Mouse (Mus musculus): ENCODE measurements at regions not wholly inside any gene's neighbourhood (a gene's known extent, or its start where the extent isn't known, plus 50 kb on each side); places are given as distances from the start of the nearest gene placed in this dataset.
"Not testable (repeated sequence)": the region's sequence is repeated elsewhere in the genome, so short reads cannot be mapped to it uniquely, and the experiment has no call there.

DNA sequence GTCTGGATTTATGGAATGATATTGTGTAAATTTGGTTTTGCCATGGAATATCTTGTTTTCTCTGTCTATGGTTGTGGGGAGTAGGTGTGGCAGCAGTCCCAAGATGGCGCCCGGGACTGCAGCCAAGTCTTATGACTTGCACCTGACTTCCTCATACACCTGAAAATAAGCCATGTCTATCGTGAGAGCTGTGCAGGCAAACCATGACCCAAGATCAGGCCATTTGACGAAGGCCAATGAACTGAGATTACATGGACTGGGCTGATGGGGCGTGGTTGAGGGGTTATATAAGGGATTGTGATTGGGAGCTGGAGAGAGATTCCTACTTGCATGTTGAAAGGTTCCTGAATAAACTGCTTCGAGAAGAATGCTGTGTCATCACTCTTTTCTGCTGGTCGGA, 139.5 kb downstream of the Slc6a15 start:
- WGBS: 91% methylated on average over 7 of the region's 7 CpGs
- H3K27me3 ChIP-seq (ENCODE audit: insufficient read depth, low read length); ATAC-seq (ENCODE audit: low FRiP score); H3K4me2 ChIP-seq (ENCODE audit: low read depth, low read length, poor library complexity, severe bottlenecking); DNase-seq (ENCODE audit: low spot score); H3K4me1 ChIP-seq (ENCODE audit: insufficient read depth, low read length); H3K36me3 ChIP-seq (ENCODE audit: insufficient read depth, low read length); H3K9me3 ChIP-seq (ENCODE audit: low read length); H3K9ac ChIP-seq (replicated peaks; ENCODE audit: low read length, poor library complexity, severe bottlenecking); H3K4me3 ChIP-seq (ENCODE audit: low read depth, low read length); H3K27ac ChIP-seq (ENCODE audit: low read depth, low read length): not testable (repeated sequence)

DNA sequence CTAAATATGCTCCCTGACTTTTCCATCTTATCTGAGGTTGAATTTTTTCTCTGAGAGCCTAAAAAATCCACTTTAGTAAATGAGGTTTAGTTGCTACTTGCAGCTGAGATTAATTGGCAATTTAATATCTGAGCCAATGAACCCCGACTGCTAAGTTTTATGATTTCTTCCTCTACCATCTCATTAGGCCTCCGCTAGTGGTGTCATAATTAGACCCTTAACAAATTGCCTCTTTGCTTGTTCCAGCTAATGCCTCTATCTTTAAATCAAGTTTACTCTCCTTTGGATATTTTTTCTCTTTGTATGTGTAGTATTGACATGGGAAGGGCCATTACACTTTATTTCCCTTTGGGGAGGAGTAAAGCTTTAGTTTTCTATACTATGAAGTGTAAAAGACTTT, 176.9 kb downstream of the Slc6a15 start:
- Histone ChIP-seq H3K4me3 (ENCODE audit: low read depth, low read length) (no peak overlapping the region), H3K27me3 (ENCODE audit: insufficient read depth, low read length) (no peaks in the 10 kb centered on the region), H3K27ac (ENCODE audit: low read depth, low read length) (no peak overlapping the region), H3K9ac (replicated peaks; ENCODE audit: low read length, poor library complexity, severe bottlenecking) (no peak overlapping the region), H3K4me1 (ENCODE audit: insufficient read depth, low read length) (no peaks in the 10 kb centered on the region), H3K36me3 (ENCODE audit: insufficient read depth, low read length) (no peaks in the 10 kb centered on the region), H3K4me2 (ENCODE audit: low read depth, low read length, poor library complexity, severe bottlenecking) (no peak overlapping the region), H3K9me3 (ENCODE audit: low read length) (no peaks in the 10 kb centered on the region)
- WGBS: 83% methylated on average over 2 of the region's 2 CpGs
- no peak for TF ChIP-seq CTCF (IDR thresholded peaks at IDR 0.05)
- DNase-seq (ENCODE audit: low spot score): peak; percentile 19
- ATAC-seq (ENCODE audit: low FRiP score): no peak

- Histone ChIP-seq H3K27ac (ENCODE audit: low read depth, low read length) (no peak overlapping the region), H3K9ac (replicated peaks; ENCODE audit: low read length, poor library complexity, severe bottlenecking) (no peak overlapping the region), H3K4me3 (ENCODE audit: low read depth, low read length) (no peak overlapping the region), H3K27me3 (ENCODE audit: insufficient read depth, low read length) (no peaks in the 10 kb centered on the region), H3K9me3 (ENCODE audit: low read length) (no peaks in the 10 kb centered on the region), H3K4me2 (ENCODE audit: low read depth, low read length, poor library complexity, severe bottlenecking) (no peak overlapping the region), H3K4me1 (ENCODE audit: insufficient read depth, low read length) (no peaks in the 10 kb centered on the region), H3K36me3 (ENCODE audit: insufficient read depth, low read length) (no peaks in the 10 kb centered on the region)
- DNase-seq (ENCODE audit: low spot score) (no peak), ATAC-seq (ENCODE audit: low FRiP score) (no peak)
- no peak for TF ChIP-seq CTCF (IDR thresholded peaks at IDR 0.05)
- WGBS: 82% methylated on average over 2 of the region's 2 CpGs
Measured at GRCm38 (mm10) chr10:103549510-103549909, 181.9 kb downstream of the Slc6a15 start.

- no peaks in the 10 kb centered on the region for H3K27me3 ChIP-seq (ENCODE audit: insufficient read depth, low read length)
- ATAC-seq (ENCODE audit: low FRiP score): no peak
- TF ChIP-seq CTCF (IDR thresholded peaks at IDR 0.05): no peak
- no peak for DNase-seq (ENCODE audit: low spot score)
- no peaks in the 10 kb centered on the region for H3K4me1 ChIP-seq (ENCODE audit: insufficient read depth, low read length)
- H3K9ac ChIP-seq (replicated peaks; ENCODE audit: low read length, poor library complexity, severe bottlenecking): no peak overlapping the region
- no peaks in the 10 kb centered on the region for H3K9me3 ChIP-seq (ENCODE audit: low read length)
- no peaks in the 10 kb centered on the region for H3K36me3 ChIP-seq (ENCODE audit: insufficient read depth, low read length)
- H3K4me2 ChIP-seq (ENCODE audit: low read depth, low read length, poor library complexity, severe bottlenecking): no peak overlapping the region
- H3K4me3 ChIP-seq (ENCODE audit: low read depth, low read length): no peak overlapping the region
- H3K27ac ChIP-seq (ENCODE audit: low read depth, low read length): no peak overlapping the region
- WGBS: 80% methylated on average over 3 of the region's 3 CpGs
Measured at GRCm38 (mm10) chr10:103585097-103585496, 217.5 kb downstream of the Slc6a15 start.

- no peak for TF ChIP-seq CTCF (IDR thresholded peaks at IDR 0.05)
Measured at GRCm38 (mm10) chr10:103585504-103585903, 217.9 kb downstream of the Slc6a15 start.

DNA sequence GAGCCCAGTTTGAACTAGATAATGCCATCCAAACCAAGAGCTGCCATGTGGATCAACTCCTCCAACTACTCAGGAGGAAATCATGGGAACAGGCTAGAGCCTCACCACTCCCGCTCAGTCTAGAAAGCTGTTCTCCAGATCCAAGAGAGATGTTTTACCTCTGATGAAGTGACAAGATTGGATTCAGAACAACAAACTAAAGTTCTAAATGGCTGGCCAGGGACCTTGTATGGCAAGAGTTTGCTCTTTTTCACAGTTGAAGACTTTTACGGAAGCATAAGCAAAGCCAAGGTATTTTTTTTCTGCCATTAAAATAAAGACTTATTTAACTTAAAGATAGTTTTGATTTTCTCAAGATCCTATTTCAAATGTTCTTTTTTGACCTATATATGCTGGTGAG, 224.4 kb downstream of the Slc6a15 start:
- no peaks in the 10 kb centered on the region for H3K4me1 ChIP-seq (ENCODE audit: insufficient read depth, low read length)
- no peak for ATAC-seq (ENCODE audit: low FRiP score)
- no peak overlapping the region for H3K27ac ChIP-seq (ENCODE audit: low read depth, low read length)
- H3K4me3 ChIP-seq (ENCODE audit: low read depth, low read length): no peak overlapping the region
- H3K9ac ChIP-seq (replicated peaks; ENCODE audit: low read length, poor library complexity, severe bottlenecking): no peak overlapping the region
- no peak for TF ChIP-seq CTCF (IDR thresholded peaks at IDR 0.05)
- no peak for DNase-seq (ENCODE audit: low spot score)
- H3K36me3 ChIP-seq (ENCODE audit: insufficient read depth, low read length): no peaks in the 10 kb centered on the region
- 93% methylated on average over 2 of the region's 2 CpGs for WGBS
- H3K9me3 ChIP-seq (ENCODE audit: low read length): no peaks in the 10 kb centered on the region
- no peak overlapping the region for H3K4me2 ChIP-seq (ENCODE audit: low read depth, low read length, poor library complexity, severe bottlenecking)
- no peaks in the 10 kb centered on the region for H3K27me3 ChIP-seq (ENCODE audit: insufficient read depth, low read length)

More at GRCm38 (mm10) chr10:103585504-103585903, 217.9 kb downstream of the Slc6a15 start:
- Histone ChIP-seq H3K27ac (ENCODE audit: low read depth, low read length) (no peak overlapping the region), H3K4me3 (ENCODE audit: low read depth, low read length) (no peak overlapping the region), H3K9me3 (ENCODE audit: low read length) (no peaks in the 10 kb centered on the region), H3K4me2 (ENCODE audit: low read depth, low read length, poor library complexity, severe bottlenecking) (no peak overlapping the region), H3K36me3 (ENCODE audit: insufficient read depth, low read length) (no peaks in the 10 kb centered on the region), H3K27me3 (ENCODE audit: insufficient read depth, low read length) (no peaks in the 10 kb centered on the region), H3K9ac (replicated peaks; ENCODE audit: low read length, poor library complexity, severe bottlenecking) (no peak overlapping the region), H3K4me1 (ENCODE audit: insufficient read depth, low read length) (no peaks in the 10 kb centered on the region)
- ATAC-seq (ENCODE audit: low FRiP score) (no peak), DNase-seq (ENCODE audit: low spot score) (no peak)
- WGBS: 95% methylated on average over 2 of the region's 2 CpGs
